Mouse (Mus musculus) testis, adult 2 months (tissue): ENCODE data around the gene Tnfrsf25. TPM values are rescaled to one million over a fixed set of nuclear protein-coding genes. Genes with fewer than 3 reads are reported as not detected.
A peak's percentile ranks its signal among the peaks of the same experiment; 100 is the strongest.

ENCODE experiments used
- H3K27ac ChIP-seq: fragments of 200-500 bp; 2 replicates; pipeline ENCODE4 v1.5.1; 2012; ENCODE audit warnings: low read depth, low read length; ENCODE audit not compliant: control insufficient read depth, insufficient read depth
- H3K27me3 ChIP-seq: fragments of 200-500 bp; 2 replicates; pipeline ENCODE4 v1.6.1; 2012; ENCODE audit warnings: mild to moderate bottlenecking, low read length, moderate library complexity; ENCODE audit not compliant: control insufficient read depth, insufficient read depth
- H3K36me3 ChIP-seq: fragments of 200-500 bp; 2 replicates; pipeline ENCODE4 v1.6.1; 2012; ENCODE audit warnings: mild to moderate bottlenecking, low read length; ENCODE audit not compliant: control insufficient read depth, insufficient read depth
- H3K4me1 ChIP-seq: fragments of 200-500 bp; 2 replicates; pipeline ENCODE4 v1.6.1; 2012; ENCODE audit warnings: low read length; ENCODE audit not compliant: control insufficient read depth, insufficient read depth
- H3K4me3 ChIP-seq: fragments of 200-500 bp; 2 replicates; pipeline ENCODE4 v1.5.1; 2012; ENCODE audit warnings: low read depth, mild to moderate bottlenecking, low read length, moderate library complexity, mixed read lengths; ENCODE audit not compliant: control insufficient read depth
- CTCF ChIP-seq: fragments of 200-500 bp; IDR thresholded peaks from 2 replicates; pipeline ENCODE4 v1.5.1; 2012; ENCODE audit warnings: low read depth, mild to moderate bottlenecking, inconsistent platforms, low read length, moderate library complexity; ENCODE audit not compliant: control insufficient read depth, insufficient read depth, insufficient replicate concordance
- POLR2A ChIP-seq: fragments of 200-500 bp; IDR thresholded peaks from 2 replicates; pipeline ENCODE4 v1.6.1; 2012; ENCODE audit warnings: low read depth, mild to moderate bottlenecking, inconsistent platforms, low read length, moderate library complexity; ENCODE audit not compliant: control insufficient read depth
- polyA plus RNA-seq: library from polyadenylated mRNA; depleted of rRNA; stranded (reverse); fragments of >200 nt; gene quantifications from 2 replicates; pipeline ENCODE4 v1.2.3, GENCODE M21; 2012

Tnfrsf25 gene
- polyA plus RNA-seq, 1 experiment = 1.5 TPM

- H3K27me3 ChIP-seq = 0 out of 2 replicates have a peak, but pooled peaks cover 2% of the 10 kb centered on the region
- no peak overlapping the region for H3K27ac ChIP-seq
- no peak overlapping the region for H3K4me3 ChIP-seq
- no peak for TF ChIP-seq CTCF
- TF ChIP-seq POLR2A = no peak
- no peaks in the 10 kb centered on the region for H3K36me3 ChIP-seq
- peaks cover 14% of the 10 kb centered on the region for H3K4me1 ChIP-seq
Observed at GRCm38 (mm10) chr4:152150546-152150945, 34.8 kb downstream of the Tnfrsf25 start.

GRCm38 (mm10) chr4:152151451-152151965 is 35.8 kb downstream of the Tnfrsf25 start:
- H3K27me3 ChIP-seq = 0 out of 2 replicates have a peak, but pooled peaks cover 2% of the 10 kb centered on the region
- peak overlapping the region; percentile 83 for H3K4me3 ChIP-seq
- peak overlapping the region; percentile 50 for H3K27ac ChIP-seq
- H3K36me3 ChIP-seq = no peaks in the 10 kb centered on the region
- peaks cover 12% of the 10 kb centered on the region for H3K4me1 ChIP-seq
- TF ChIP-seq CTCF = no peak
- no peak for TF ChIP-seq POLR2A

GRCm38 (mm10) chr4:152151966-152152544 is 36.3 kb downstream of the Tnfrsf25 start, which contains the start of gene Espn:
Espn (minus strand) TSS chr4:152152371.
- Histone ChIP-seq H3K4me3 (peak within 1 kb of the TSS; percentile 83), H3K27ac (peak within 1 kb of the TSS; percentile 50), H3K4me1 (peaks cover 10% of the 10 kb centered on the region), H3K27me3 (0 out of 2 replicates have a peak, but pooled peaks cover 2% of the 10 kb centered on the region), H3K36me3 (no peaks in the 10 kb centered on the region)
- TF ChIP-seq CTCF (no peak), POLR2A (peak; percentile 44; the same call in 1 of the 2 replicates)

- 0 out of 2 replicates have a peak, but pooled peaks cover 2% of the 10 kb centered on the region for H3K27me3 ChIP-seq
- TF ChIP-seq POLR2A = no peak; the same call in 1 of the 2 replicates
- TF ChIP-seq CTCF = peak; percentile 98
- no peak overlapping the region for H3K27ac ChIP-seq
- H3K36me3 ChIP-seq = no peaks in the 10 kb centered on the region
- H3K4me1 ChIP-seq = peaks cover 20% of the 10 kb centered on the region
- H3K4me3 ChIP-seq = peak overlapping the region; percentile 60
Observed at GRCm38 (mm10) chr4:152153771-152154177, 38.0 kb downstream of the Tnfrsf25 start.

GRCm38 (mm10) chr4:152155019-152155418 is 39.3 kb downstream of the Tnfrsf25 start:
- no peak overlapping the region for H3K4me3 ChIP-seq
- no peak overlapping the region for H3K27ac ChIP-seq
- TF ChIP-seq POLR2A (no peak), CTCF (no peak)
- peaks cover 23% of the 10 kb centered on the region for H3K4me1 ChIP-seq
- no peaks in the 10 kb centered on the region for H3K36me3 ChIP-seq
- H3K27me3 ChIP-seq = 0 out of 2 replicates have a peak, but pooled peaks cover 2% of the 10 kb centered on the region

GRCm38 (mm10) chr4:152157779-152158584 is 42.2 kb downstream of the Tnfrsf25 start:
- peak overlapping the region; percentile 9 for H3K4me3 ChIP-seq
- no peaks in the 10 kb centered on the region for H3K27me3 ChIP-seq
- no peak overlapping the region for H3K27ac ChIP-seq
- peaks cover 19% of the 10 kb centered on the region for H3K4me1 ChIP-seq
- TF ChIP-seq CTCF = peak; percentile 79; the same call in 1 of the 2 replicates
- no peak for TF ChIP-seq POLR2A
- no peaks in the 10 kb centered on the region for H3K36me3 ChIP-seq

GRCm38 (mm10) chr4:152158585-152159284 is 43.0 kb downstream of the Tnfrsf25 start, which contains the start of gene Hes2:
Hes2 (plus strand) TSS chr4:152158867.
- TF ChIP-seq POLR2A = no peak
- no peak for TF ChIP-seq CTCF
- Histone ChIP-seq H3K27ac (no peak within 1 kb of the TSS), H3K27me3 (no peaks in the 10 kb centered on the region), H3K4me3 (peak within 1 kb of the TSS; percentile 9), H3K4me1 (peaks cover 13% of the 10 kb centered on the region), H3K36me3 (no peaks in the 10 kb centered on the region)
